Mouse (Mus musculus): ENCODE measurements around the gene Zbtb7b.
"Not testable (repeated sequence)": the region's sequence is repeated elsewhere in the genome, so short reads cannot be mapped to it uniquely, and the experiment has no call there.

The Zbtb7b gene

DNA sequence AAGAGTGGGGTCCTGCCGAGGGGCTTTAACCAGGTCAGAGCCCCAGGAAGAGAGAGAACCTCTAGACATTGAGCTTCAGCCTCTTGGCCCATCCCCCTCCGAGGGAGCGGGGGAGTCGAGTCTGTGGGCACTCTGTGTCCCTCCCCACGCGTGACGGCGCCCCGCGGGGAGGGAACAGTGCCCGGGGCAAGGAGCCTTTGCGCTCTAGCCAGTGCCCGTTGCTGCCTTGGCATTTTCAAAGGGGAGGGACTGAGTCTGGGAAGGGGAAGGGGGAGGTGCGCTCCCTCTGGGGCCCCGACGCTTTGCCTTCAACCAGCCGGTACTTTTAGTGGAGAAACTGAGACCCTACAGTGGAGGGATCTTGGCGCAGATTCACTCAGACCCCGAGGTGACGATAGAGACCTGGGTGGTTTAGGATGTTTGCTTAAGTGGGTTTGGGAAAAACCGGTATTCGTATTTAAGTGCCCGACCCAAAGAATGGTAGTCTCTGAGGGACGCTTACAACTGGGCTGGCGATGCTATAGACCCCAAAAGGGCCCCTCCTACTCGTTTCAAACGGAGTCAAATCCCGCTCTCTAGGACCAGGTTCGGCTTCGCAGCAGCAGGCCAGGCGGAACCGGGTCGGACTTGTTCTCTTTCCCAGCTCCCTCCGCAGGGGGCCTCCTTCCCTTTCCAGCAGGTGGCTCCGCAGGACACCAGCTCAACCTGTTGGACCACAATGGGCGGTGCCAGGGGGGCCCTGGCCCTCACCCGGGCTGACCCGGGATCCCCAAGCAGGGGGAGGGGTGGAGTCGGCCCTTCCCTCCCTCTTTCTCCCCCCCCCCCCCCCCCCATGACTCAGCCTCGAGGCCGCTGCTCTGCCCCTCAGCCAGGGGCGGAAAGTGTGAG, at the start of gene Zbtb7b:
Gene Zbtb7b (minus strand): TSS at position 771 of the 888 bp plus-strand sequence.
- DNase-seq (ENCODE audit: low spot score in 2 of 2) = peak; percentile 79 to 82

DNA sequence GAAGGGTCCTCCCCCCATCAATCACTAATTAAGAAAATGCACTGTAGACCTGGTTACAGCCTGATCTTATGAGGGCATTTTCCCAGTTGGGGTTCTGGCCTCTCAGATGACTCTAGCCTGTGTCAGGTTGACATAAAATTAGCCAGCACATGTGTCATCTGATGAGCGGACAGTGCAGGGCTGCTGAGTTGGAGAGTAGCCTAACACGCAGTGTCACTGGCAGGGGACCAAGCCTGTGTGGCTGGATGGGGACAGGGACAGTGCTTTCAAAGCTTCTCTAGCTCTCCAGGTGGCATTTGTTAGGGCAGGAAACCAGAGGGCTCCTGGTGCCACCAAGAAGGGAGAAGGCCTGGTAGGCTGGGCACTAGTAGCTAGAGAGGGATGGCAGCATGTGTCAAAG, 46.1 kb upstream of the Zbtb7b start:
- no peak for DNase-seq (ENCODE audit: low spot score in 2 of 2)

DNA sequence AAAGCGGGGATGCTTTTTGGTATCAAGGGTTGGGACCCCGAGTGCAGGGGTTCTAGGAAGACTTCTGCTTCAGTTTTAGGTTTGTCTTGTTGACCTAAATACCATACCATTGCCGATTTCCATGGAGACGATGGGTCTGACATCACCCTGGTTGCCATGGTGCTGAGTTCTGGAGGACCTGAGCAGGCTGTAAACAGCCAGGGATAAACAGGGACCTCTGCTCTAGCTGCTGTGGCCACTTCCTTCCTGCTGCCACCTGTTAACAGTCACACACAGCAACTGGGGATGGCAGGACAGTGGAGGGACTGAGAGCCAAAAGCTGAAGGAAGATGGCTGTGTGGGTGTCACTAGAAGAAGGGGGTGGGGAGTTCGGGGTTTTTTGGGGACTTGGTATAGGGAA, 42.7 kb upstream of the Zbtb7b start:
- peak; percentile 51 to 70 for DNase-seq (ENCODE audit: low spot score in 2 of 2)

DNA sequence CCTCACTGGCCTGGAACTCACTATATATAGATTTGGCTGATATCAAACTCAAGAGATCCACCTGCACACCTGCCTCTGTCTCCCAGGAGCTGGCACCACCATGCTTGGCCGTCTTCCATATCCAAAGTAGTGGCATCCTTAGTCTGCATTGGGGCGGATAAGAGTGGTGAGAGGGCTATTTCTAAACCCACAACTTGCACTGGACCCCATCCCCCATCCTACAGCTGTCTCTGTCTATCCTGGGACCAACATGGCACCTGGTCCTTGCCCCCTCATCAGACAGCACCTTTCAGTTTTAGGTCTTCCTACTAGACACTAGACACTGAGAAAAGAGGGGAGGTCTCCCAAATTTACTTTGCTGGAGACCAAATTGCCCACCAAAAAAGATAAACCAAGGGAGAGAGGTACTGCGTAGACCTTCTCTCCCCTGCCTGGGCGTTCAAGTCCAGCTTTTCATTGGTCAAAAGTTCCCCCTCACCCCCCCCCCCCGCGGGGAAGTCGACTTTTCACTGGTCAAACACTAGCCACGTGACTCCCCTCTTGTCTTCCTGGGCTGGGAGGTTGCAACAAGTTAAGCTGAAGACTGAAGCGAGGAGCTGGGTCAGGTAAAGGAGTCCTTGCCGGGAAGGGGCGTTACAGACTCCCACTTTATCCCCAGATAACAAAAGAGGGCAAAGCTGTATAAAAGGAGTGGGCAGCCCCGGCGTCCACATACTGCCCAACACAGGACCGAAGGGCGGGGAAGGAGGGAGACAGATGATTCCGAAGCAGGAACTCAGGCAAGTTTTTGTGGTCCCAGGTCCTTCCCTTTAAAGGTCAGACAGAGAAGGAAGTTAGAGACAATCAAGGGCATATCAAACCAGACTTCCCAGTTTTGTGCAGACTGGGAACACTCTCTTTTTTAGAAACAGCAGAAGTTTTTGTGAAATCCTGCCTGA, 41.9 kb upstream of the Zbtb7b start, which contains the start of gene Pbxip1:
Gene Pbxip1 (plus strand): TSS at position 531 of the 938 bp plus-strand sequence.
- peak in 1 of 2 experiments; percentile 50 for DNase-seq (ENCODE audit: low spot score in 2 of 2)

DNA sequence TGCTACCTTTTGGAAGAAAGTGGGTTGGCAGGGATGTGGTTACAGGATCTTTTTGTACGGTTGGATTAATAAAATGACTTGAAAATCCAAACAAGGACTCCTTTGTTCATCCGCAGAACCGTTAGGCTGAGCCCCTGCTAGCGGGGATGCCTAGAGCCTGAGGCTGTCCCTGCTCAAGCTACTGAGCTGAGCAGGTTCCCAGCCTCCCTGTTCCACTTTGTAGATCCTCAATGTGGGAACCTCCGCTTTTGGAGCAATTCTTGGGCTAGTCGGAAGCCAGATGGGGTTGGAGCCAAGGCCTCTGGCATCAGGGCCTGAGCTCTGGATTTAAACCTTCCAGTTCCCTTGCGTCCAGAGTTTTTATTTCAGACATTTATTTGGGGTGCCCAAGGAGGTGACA, 40.5 kb upstream of the Zbtb7b start:
- peak in 1 of 2 experiments; percentile 55 for DNase-seq (ENCODE audit: low spot score in 2 of 2)

DNA sequence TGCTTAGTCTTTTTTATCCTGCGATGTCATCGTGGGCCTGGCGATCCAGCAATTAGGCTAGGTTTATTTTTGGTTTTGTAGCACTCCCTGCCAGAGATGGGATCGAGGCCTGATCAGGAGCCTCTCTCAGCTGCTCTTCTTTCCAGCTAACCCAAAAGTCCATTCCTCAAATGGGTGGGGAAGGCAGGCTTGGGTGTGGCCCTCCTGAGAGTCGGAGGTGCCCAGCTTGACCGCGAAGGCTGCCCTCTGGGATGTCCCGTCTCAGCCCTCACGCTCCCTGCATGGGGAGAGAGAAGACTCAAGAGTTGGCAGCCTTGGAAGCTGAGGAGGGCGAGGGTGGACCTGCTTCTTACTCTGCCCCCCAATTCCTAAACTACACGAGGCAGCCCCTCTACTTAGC, 40.0 kb upstream of the Zbtb7b start:
- no peak for DNase-seq (ENCODE audit: low spot score in 2 of 2)

DNA sequence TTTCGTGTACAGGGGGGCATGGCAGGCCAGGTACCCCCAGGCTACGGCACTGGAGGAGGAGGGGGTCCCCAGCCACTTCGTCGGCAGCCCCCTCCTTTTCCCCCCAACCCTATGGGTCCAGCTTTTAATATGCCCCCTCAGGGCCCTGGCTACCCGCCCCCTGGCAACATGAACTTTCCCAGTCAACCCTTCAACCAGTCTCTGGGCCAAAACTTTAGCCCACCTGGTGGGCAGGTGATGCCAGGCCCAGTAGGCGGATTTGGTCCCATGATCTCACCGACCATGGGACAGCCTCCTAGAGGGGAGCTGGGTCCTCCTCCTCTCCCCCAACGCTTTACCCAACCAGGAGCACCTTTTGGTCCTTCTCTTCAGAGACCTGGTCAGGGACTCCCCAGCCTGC, 38.0 kb upstream of the Zbtb7b start:
- DNase-seq (ENCODE audit: low spot score in 2 of 2) = no peak

DNA sequence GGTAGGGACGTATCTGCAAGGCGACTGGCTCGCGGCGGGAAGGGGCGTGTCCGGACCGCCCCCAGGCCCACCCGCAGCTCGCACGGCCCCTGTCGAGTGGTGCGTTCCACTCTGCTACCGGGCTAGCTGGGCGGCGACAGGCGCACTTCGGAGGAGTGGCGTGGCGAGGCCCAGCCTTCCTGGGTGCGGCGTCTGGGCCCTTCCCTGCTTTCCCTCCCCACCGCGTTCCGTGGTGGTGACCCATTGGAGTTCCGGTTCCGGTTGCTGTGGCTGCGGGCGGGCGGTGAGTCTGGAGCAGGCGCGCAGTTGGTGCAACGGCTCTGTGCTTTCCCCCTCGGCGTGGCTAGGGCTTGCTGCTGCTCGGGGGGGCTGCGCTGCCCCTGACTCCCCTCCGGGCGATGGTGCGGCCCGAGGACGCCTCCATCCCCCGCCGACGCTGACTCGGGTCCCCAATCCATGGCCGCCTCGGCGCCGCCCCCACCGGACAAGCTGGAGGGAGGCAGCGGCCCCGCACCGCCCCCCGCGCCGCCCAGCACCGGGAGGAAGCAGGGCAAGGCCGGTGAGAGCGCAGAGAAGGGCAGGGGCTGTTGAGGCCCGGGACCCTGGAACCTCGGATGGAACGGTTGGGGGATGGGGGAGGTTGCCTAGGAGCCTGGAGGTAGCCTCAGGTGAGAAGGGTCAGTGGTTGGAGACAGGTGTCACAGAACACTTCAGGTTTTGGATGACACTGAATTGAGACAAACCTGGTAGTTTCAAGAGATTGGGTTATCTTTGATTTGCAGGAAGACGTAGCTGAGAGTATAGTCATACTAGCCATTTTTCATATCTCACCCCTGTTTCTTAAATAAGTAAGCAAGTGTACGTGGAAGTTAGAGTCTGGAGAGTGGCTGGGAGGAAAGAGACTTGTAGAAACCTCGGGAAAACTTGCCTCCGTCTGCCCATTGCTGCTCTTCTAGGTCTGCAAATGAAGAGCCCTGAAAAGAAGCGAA, 35.9 kb upstream of the Zbtb7b start, which contains the start of gene Pygo2:
Gene Pygo2 (plus strand): TSS at position 44 of the 989 bp plus-strand sequence.
- DNase-seq (ENCODE audit: low spot score in 2 of 2) = peak; percentile 98

DNA sequence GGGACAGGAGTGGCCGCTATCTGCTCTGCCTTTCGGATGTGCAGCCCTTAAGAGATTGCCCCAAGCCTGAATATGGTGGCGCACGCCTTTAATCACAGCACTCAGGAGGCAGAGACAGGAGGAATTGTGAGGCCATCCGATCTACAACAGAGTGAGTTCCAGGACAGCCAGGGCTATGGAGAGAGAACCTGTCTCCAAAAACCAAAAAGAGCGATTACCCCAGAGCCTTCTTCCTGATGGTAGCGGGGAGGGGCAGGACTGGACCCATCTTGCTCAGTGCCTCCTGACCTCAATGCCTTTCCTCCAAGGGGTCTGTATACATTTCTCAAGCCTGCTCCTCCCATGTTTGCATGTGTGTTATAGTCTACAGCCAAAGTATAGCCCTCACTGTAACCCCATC, 34.4 kb upstream of the Zbtb7b start:
- not testable (repeated sequence) for DNase-seq (ENCODE audit: low spot score in 2 of 2)

DNA sequence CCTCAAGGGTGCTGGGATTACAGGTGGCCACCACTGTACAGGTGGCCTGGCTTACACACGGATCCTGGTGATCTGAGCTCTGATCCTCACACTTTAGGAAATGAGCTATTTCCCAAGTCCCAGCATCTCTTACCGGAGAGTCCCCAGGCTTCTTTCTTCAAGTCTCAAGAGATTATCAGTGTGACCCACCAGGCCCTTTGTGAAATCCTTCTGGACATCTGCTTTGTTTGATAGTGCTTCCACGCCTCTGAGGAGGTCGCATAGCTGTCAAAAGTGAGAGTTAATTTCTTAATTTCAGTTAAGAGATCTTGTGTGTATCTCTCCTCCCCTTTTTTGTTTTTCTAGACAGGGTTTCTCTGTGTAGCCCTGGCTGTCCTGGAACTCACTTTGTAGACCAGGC, 31.3 kb upstream of the Zbtb7b start:
- no peak for DNase-seq (ENCODE audit: low spot score in 2 of 2)

DNA sequence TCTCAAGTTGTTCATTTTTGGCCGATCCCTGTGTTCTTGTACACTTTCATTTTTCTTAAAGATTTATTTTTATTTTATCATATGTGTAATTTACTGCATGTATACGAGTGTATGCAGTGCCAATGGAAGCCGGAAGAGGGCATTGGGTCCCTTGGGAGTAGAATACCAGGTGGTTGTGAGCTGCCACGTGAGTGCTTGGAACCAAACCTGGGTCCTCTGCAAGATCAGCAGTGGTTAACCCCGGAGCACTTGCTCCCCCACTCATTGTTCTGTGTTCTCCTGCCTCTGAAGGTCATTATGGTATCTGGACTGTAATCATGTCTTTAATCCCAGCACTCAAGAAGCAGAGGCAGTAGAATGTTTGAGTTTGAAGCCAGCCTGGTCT, 30.6 kb upstream of the Zbtb7b start:
- DNase-seq (ENCODE audit: low spot score in 2 of 2) = no peak

DNA sequence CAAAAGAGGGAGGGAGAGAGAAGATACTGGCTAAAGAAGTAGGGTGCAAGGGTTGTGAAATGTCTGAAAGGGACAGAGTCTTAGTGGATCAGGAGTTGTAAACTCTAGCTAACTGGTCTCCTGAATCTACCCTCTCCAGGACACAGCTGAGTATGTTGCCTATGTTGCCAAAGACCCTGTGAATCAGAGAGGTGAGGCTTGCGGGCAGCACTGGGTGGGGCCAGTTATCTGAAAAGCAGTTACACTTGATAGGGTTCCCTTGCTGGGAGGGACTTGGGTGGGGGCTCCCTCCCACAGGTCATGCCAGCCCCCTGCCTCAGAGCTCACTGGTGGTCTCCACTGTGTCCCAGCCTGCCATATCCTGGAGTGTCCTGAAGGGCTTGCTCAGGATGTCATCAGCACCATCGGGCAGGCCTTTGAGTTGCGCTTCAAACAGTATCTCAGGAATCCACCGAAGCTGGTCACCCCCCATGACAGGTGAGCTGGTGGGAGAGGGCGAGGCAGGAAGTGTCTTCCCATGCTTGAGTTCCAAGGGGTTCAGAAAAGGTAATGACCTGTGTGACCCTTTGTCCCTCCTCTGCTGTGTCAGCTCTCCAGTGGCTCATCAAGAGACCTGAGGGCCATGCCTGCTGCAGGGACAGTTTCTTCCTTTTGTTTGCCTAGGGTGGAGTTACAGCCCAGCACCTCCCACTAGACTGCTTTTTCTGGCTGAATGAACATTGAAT, 30.0 kb upstream of the Zbtb7b start:
- no peak for DNase-seq (ENCODE audit: low spot score in 2 of 2)

DNA sequence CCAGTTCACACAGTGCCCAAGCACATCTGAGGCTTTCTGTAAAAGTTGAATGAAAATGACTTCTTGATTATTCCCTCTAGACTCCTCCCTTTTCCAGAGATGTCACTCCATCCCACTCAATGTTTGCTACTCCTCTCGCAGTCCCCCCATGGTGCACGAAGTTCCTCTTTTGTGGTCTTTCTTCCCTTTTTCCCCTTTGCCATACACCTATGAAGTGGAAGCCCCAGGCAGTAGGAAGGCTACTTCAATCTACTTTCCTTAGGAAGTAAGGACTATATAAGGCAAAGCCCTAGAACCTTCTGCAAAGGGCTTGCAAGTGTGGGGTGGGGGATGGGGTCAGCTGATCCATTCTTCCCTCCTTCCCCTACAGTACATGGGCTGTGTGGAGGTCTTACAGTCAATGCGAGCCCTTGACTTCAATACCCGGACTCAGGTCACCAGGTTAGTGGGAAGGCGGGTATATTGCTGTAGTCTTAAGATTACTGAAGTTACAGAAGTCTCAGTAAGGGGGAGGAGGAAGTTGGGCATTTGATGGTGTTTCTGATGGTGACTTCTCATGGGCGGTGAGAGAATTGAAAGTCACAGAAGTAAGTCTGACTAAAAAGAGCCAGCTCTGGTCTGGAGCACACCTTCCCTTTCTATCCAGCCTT, 28.1 kb upstream of the Zbtb7b start:
- no peak for DNase-seq (ENCODE audit: low spot score in 2 of 2)

DNA sequence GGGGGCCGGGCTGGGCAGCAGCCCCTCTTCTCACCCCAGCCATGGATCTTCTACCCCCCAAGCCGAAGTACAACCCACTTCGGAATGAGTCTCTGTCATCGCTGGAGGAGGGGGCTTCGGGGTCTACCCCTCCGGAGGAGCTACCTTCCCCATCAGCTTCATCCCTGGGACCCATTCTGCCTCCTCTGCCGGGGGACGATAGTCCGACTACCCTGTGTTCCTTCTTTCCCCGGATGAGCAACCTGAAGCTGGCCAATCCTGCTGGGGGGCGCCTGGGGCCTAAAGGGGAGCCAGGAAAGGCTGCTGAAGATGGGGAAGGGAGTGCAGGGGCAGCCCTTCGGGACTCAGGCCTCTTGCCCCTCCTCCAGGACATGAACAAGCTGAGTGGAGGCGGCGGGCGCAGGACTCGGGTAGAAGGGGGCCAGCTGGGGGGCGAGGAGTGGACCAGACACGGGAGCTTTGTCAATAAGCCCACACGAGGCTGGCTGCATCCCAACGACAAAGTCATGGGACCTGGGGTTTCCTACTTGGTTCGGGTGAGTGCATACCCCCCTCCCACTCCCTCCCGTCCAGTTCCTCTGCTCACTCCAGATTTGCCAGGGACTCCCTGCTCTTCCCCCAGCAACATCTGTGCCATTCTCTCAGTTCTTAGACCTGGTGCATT, 27.4 kb upstream of the Zbtb7b start:
- no peak for DNase-seq (ENCODE audit: low spot score in 2 of 2)

DNA sequence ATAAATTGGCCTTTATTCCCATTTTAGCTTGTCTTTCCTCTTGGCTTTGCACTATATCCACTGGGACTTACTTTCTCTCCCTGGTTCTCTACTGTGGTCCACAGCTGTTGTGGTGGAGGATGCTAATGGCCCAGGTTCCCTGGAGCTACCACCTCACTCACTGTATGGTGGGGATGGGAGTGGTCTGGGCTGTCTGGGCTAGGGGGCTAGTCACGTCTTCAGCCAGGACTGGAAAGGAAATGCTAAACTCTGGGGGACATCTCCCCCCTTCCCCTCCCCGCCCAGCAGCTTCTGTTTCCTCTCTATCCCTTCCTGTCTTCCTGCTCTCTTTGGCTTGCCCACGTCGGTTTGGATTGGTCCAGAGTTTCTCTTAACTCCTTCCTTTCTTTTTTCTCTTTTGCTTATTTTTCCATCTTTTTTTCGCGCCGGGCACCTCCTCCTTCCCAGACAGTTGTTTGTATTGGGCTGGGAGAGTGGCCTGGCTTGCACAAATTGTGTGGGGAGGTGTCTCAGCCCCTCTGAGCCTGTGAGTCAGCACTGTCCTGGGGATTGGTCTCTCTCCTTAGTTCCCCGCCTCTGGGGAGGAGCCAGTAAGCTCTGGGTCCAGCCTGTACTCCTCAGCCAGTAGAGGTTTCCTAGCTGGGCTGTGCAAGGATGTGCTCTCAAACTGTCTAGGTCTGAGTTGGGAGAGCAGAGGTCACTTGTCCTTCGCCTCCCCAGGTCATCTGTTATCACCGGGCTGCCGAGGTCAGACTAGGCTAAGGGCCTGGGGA, 26.6 kb upstream of the Zbtb7b start:
- DNase-seq (ENCODE audit: low spot score in 2 of 2) = peak; percentile 82 to 84

DNA sequence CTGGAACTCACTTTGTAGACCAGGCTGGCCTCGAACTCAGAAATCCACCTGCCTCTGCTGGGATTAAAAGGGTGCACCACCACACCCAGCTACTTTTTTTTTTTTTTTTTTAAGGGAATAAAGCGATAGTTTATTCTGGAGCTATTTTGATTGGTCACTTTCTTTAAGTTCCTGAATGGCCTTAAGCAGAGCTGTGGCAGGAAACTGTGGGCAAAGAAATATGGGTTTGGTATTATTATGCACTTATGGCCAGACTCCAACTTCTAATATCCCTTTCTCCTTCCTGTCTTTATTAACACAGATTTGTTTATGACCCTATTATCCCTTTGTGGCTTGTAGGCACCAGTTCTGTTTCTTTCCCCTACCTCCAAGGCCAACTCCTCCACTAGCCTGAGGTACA, 25.8 kb upstream of the Zbtb7b start:
- no peak for DNase-seq (ENCODE audit: low spot score in 2 of 2)

DNA sequence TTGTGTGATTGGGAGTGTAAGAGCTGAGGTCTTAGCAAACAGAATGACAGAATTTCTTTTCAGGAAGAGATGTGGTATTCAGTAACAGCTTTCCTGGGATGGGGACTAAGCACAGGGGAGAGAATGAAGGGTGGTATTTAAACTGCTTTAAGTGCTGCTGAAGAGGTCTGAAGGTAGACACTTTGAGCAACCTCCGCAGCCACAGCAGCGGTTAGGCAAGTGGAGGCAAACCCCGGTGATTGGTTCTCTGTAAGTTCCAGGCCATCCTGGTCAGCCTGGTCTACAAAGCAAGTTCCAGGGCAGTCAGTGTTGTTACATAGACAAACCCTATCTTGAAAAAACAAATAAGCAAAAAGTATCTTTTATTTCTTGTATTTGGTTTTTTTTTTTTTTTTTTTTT, 25.4 kb upstream of the Zbtb7b start:
- DNase-seq (ENCODE audit: low spot score in 2 of 2) = no peak

DNA sequence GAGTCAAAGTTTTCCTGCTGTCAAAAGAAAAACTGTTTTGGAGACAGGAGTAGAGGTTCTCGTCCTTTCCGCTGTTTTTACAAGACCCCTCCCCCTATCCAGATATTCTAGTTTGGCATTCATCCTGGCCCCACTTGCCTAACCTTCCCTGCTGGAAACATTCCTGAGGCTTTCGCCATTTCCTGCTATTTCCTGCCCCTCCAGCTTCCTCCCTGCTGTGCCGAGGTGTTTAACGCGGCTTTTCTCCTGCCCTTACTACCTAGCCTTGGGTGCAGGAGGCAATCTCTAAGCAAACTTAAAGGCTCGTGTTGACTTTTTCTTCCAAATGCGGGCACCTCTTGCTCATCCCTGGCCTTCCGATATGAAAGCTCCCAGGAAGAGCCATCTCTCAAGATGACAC, 25.0 kb upstream of the Zbtb7b start:
- no peak for DNase-seq (ENCODE audit: low spot score in 2 of 2)

DNA sequence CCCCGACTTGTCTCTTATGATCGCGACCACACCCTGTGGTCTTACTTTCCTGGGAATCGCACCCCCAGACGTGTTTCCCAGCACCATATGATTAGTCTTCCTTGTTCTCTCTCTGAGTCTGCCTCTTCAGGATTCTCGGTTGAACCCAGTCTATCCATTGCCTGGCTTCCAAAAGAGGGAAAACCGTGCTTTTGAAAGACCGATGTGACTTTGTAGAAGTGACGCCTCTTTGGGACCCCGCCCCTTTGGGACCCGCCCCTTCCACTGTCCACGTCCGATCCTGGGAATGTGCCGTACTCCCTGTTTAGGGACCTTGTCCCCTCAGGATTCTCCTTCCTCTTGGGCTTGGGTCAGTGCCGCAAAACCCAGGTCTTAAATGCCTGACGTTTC, 24.3 kb upstream of the Zbtb7b start:
- DNase-seq (ENCODE audit: low spot score in 2 of 2) = peak in 1 of 2 experiments; percentile 60

Measured in right cerebral cortex, postnatal 10 days (tissue).